Mouse (Mus musculus) liver, embryonic 11.5 days (tissue): ENCODE measurements around the gene Gpr180. TPM values are rescaled to one million over a fixed set of nuclear protein-coding genes. Genes with fewer than 3 reads are reported as not detected.

ENCODE experiments used
- ATAC-seq: fragments of 200-750 bp; cut with Nextera tagmentation; replicated peaks from 2 replicates; pipeline ENCODE4 v1.8.0; 2017; ENCODE audit warnings: moderate number of reproducible peaks, mild to moderate bottlenecking, moderate TSS enrichment, moderate library complexity; ENCODE audit not compliant: low FRiP score
- DNase-seq: peaks from one replicate; pipeline ENCODE4 v3.0.0-alpha.2; 2017; ENCODE audit warnings: low spot score
- H3K27ac ChIP-seq: fragments of 300-500 bp; sonication (generic); 2 replicates; pipeline ENCODE4 v1.5.1; 2014; ENCODE audit warnings: mild to moderate bottlenecking, low read depth, low read length, control low read depth
- H3K27me3 ChIP-seq: fragments of 300-500 bp; sonication (generic); replicated peaks from 2 replicates; pipeline ENCODE4 v1.6.1; 2014; ENCODE audit warnings: low read length, mixed read lengths; ENCODE audit not compliant: control insufficient read depth, insufficient read depth
- H3K36me3 ChIP-seq: fragments of 300-500 bp; sonication (generic); 2 replicates; pipeline ENCODE4 v1.6.1; 2014; ENCODE audit warnings: mild to moderate bottlenecking, low read length, moderate library complexity, mixed read lengths; ENCODE audit not compliant: control insufficient read depth, insufficient read depth
- H3K4me1 ChIP-seq: fragments of 300-500 bp; sonication (generic); replicated peaks from 2 replicates; pipeline ENCODE4 v1.6.1; 2014; ENCODE audit warnings: low read length, mixed read lengths; ENCODE audit not compliant: control insufficient read depth, insufficient read depth
- H3K4me2 ChIP-seq: fragments of 300-500 bp; sonication (generic); 2 replicates; pipeline ENCODE4 v1.6.1; 2014; ENCODE audit warnings: mild to moderate bottlenecking, control low read depth, moderate library complexity
- H3K4me3 ChIP-seq: fragments of 300-500 bp; sonication (generic); 2 replicates; pipeline ENCODE4 v1.5.1; 2014; ENCODE audit warnings: low read depth, low read length, control low read depth
- H3K9ac ChIP-seq: fragments of 300-500 bp; sonication (generic); 2 replicates; pipeline ENCODE4 v1.6.1; 2014; ENCODE audit warnings: low read depth, low read length, control low read depth
- H3K9me3 ChIP-seq: fragments of 300-500 bp; sonication (generic); 2 replicates; pipeline ENCODE4 v1.6.1; 2016; ENCODE audit warnings: low read length, inconsistent platforms, mixed read lengths; ENCODE audit not compliant: control insufficient read depth
- WGBS: fragments of 180-500 bp; shearing (Covaris S2); extraction: QIAGEN DNeasy Blood & Tissue Kit; methylation state at CpG from one replicate; pipeline ENCODE4 v1.1.7; 2014; 5-methylcytosine and 5-hydroxymethylcytosine counted together
- polyA plus RNA-seq: library from polyadenylated mRNA; unstranded; fragments of >200 nt; fragmentation: Nextera tagmentation; extraction: Ambion mirVana; gene quantifications from 2 replicates; pipeline ENCODE4 v1.2.1, GENCODE M21; 2014

The Gpr180 gene
- polyA plus RNA-seq, 1 experiment from 2014 or later: 26.6 TPM

- ATAC-seq (no peak), DNase-seq (no peak)
- H3K9ac ChIP-seq: no peak overlapping the region
- no peak overlapping the region for H3K4me3 ChIP-seq
- H3K27me3 ChIP-seq: peaks cover 2% of the 10 kb centered on the region; the same call in 1 of the 2 replicates
- no peaks in the 10 kb centered on the region for H3K36me3 ChIP-seq
- 82% methylated on average over 9 of the region's 9 CpGs for WGBS
- H3K9me3 ChIP-seq: no peaks in the 10 kb centered on the region
- no peak overlapping the region for H3K27ac ChIP-seq
- no peaks in the 10 kb centered on the region for H3K4me1 ChIP-seq
- H3K4me2 ChIP-seq: no peak overlapping the region
Measured at GRCm38 (mm10) chr14:118191442-118191841, 54.5 kb downstream of the Gpr180 start.

GRCm38 (mm10) chr14:118193001-118193628 lies 56.2 kb downstream of the Gpr180 start:
- ATAC-seq: no peak
- WGBS: 51% methylated on average over 10 of the region's 10 CpGs

GRCm38 (mm10) chr14:118193663-118194062 lies 56.7 kb downstream of the Gpr180 start:
- Histone ChIP-seq H3K9ac (no peak overlapping the region), H3K9me3 (no peaks in the 10 kb centered on the region), H3K4me2 (no peak overlapping the region), H3K4me3 (no peak overlapping the region), H3K4me1 (no peaks in the 10 kb centered on the region), H3K36me3 (no peaks in the 10 kb centered on the region), H3K27me3 (peaks cover 2% of the 10 kb centered on the region), H3K27ac (no peak overlapping the region)
- 56% methylated on average over 10 of the region's 10 CpGs for WGBS
- no peak for DNase-seq
- no peak for ATAC-seq

More at GRCm38 (mm10) chr14:118193001-118193628, 56.2 kb downstream of the Gpr180 start:
- peaks cover 2% of the 10 kb centered on the region for H3K27me3 ChIP-seq
- no peak overlapping the region for H3K4me3 ChIP-seq
- DNase-seq: no peak
- no peak overlapping the region for H3K27ac ChIP-seq
- no peaks in the 10 kb centered on the region for H3K4me1 ChIP-seq
- H3K4me2 ChIP-seq: no peak overlapping the region
- H3K36me3 ChIP-seq: no peaks in the 10 kb centered on the region
- no peak overlapping the region for H3K9ac ChIP-seq
- no peaks in the 10 kb centered on the region for H3K9me3 ChIP-seq

GRCm38 (mm10) chr14:118194219-118194914 lies 57.4 kb downstream of the Gpr180 start:
- DNase-seq (no peak), ATAC-seq (peak; percentile 72; the same call in 1 of the 2 replicates)
- Histone ChIP-seq H3K4me1 (no peaks in the 10 kb centered on the region), H3K36me3 (no peaks in the 10 kb centered on the region), H3K27me3 (peaks cover 2% of the 10 kb centered on the region), H3K4me3 (no peak overlapping the region), H3K27ac (no peak overlapping the region), H3K9me3 (no peaks in the 10 kb centered on the region), H3K9ac (no peak overlapping the region), H3K4me2 (peak overlapping the region; percentile 16; the same call in 1 of the 2 replicates)
- WGBS: 43% methylated on average over 13 of the region's 13 CpGs

GRCm38 (mm10) chr14:118197063-118197462 lies 60.1 kb downstream of the Gpr180 start:
- DNase-seq: no peak
- Histone ChIP-seq H3K9ac (no peak overlapping the region), H3K4me2 (no peak overlapping the region), H3K27ac (no peak overlapping the region), H3K27me3 (peaks cover 2% of the 10 kb centered on the region), H3K4me1 (no peaks in the 10 kb centered on the region), H3K4me3 (no peak overlapping the region), H3K9me3 (no peaks in the 10 kb centered on the region), H3K36me3 (no peaks in the 10 kb centered on the region)
- ATAC-seq: no peak
- whole genome bisulfite sequencing: 60% methylated on average over 12 of the region's 12 CpGs

- Histone ChIP-seq H3K27me3 (no peaks in the 10 kb centered on the region; the same call in 1 of the 2 replicates), H3K36me3 (no peaks in the 10 kb centered on the region), H3K9me3 (no peaks in the 10 kb centered on the region), H3K27ac (no peak overlapping the region), H3K4me2 (no peak overlapping the region), H3K4me3 (no peak overlapping the region), H3K4me1 (no peaks in the 10 kb centered on the region), H3K9ac (no peak overlapping the region)
- DNase-seq (no peak), ATAC-seq (no peak)
- WGBS: 81% methylated on average over 3 of the region's 3 CpGs
Measured at GRCm38 (mm10) chr14:118200731-118201130, 63.8 kb downstream of the Gpr180 start.

- Histone ChIP-seq H3K4me3 (no peak overlapping the region), H3K9ac (no peak overlapping the region), H3K27me3 (no peaks in the 10 kb centered on the region; the same call in 1 of the 2 replicates), H3K9me3 (no peaks in the 10 kb centered on the region), H3K27ac (no peak overlapping the region), H3K4me2 (no peak overlapping the region), H3K4me1 (no peaks in the 10 kb centered on the region), H3K36me3 (no peaks in the 10 kb centered on the region)
- ATAC-seq: no peak
- DNase-seq: no peak
- WGBS: 77% methylated on average over 5 of the region's 5 CpGs
Measured at GRCm38 (mm10) chr14:118202006-118202405, 65.0 kb downstream of the Gpr180 start.

- Histone ChIP-seq H3K4me2 (no peak overlapping the region), H3K9ac (no peak overlapping the region), H3K4me1 (no peaks in the 10 kb centered on the region), H3K9me3 (no peaks in the 10 kb centered on the region), H3K4me3 (no peak overlapping the region), H3K27me3 (no peaks in the 10 kb centered on the region), H3K27ac (no peak overlapping the region), H3K36me3 (no peaks in the 10 kb centered on the region)
- WGBS: 64% methylated on average over 7 of the region's 7 CpGs
- no peak for ATAC-seq
- no peak for DNase-seq
Measured at GRCm38 (mm10) chr14:118203031-118203430, 66.1 kb downstream of the Gpr180 start.

- H3K4me1 ChIP-seq: no peaks in the 10 kb centered on the region
- H3K27ac ChIP-seq: no peak overlapping the region
- no peaks in the 10 kb centered on the region for H3K9me3 ChIP-seq
- WGBS: 79% methylated on average over 3 of the region's 3 CpGs
- H3K4me3 ChIP-seq: no peak overlapping the region
- H3K4me2 ChIP-seq: no peak overlapping the region
- H3K27me3 ChIP-seq: no peaks in the 10 kb centered on the region
- ATAC-seq (no peak), DNase-seq (no peak)
- H3K36me3 ChIP-seq: no peaks in the 10 kb centered on the region
- H3K9ac ChIP-seq: no peak overlapping the region
Measured at GRCm38 (mm10) chr14:118207347-118207746, 70.4 kb downstream of the Gpr180 start.
